Mouse (Mus musculus): ENCODE measurements at regions not wholly inside any gene's neighbourhood (a gene's known extent, or its start where the extent isn't known, plus 50 kb on each side); places are given as distances from the start of the nearest gene placed in this dataset.

GRCm38 (mm10) chr16:62459949-62460551 is 326.6 kb downstream of the Nsun3 start:
- no peak for ATAC-seq
- TF ChIP-seq CTCF (IDR thresholded peaks at IDR 0.05; ENCODE audit: low read depth), result no peak
- TF ChIP-seq EP300 (IDR thresholded peaks at IDR 0.05; ENCODE audit: low read depth), result no peak
- 40% methylated on average over 4 of the region's 4 CpGs for WGBS (ENCODE audit: insufficient replicate concordance)

GRCm38 (mm10) chr16:62449735-62450134 is 336.9 kb downstream of the Nsun3 start:
- Histone ChIP-seq H3K4me3 (ENCODE audit: low read depth, low read length) (no peak overlapping the region), H3K4me2 (ENCODE audit: low read depth, low read length) (no peak overlapping the region), H3K36me3 (replicated peaks; ENCODE audit: insufficient read depth, low read length) (no peaks in the 10 kb centered on the region), H3K9ac (replicated peaks) (no peak overlapping the region), H3K27me3 (ENCODE audit: insufficient read depth, low read length) (no peaks in the 10 kb centered on the region), H3K27ac (ENCODE audit: low read depth) (no peak overlapping the region), H3K4me1 (ENCODE audit: insufficient read depth) (no peaks in the 10 kb centered on the region), H3K9me3 (ENCODE audit: low read length) (no peaks in the 10 kb centered on the region; the same call in 1 of the 2 replicates)
- ATAC-seq (no peak), DNase-seq (no peak)
- no peak for TF ChIP-seq CTCF (IDR thresholded peaks at IDR 0.05; ENCODE audit: low read depth)
- no peak for TF ChIP-seq EP300 (IDR thresholded peaks at IDR 0.05; ENCODE audit: low read depth)
- WGBS (ENCODE audit: insufficient replicate concordance), result 83% methylated on average over 3 of the region's 3 CpGs

More at GRCm38 (mm10) chr16:62459949-62460551, 326.6 kb downstream of the Nsun3 start:
- Histone ChIP-seq H3K27me3 (ENCODE audit: insufficient read depth, low read length) (no peaks in the 10 kb centered on the region), H3K4me3 (ENCODE audit: low read depth, low read length) (no peak overlapping the region), H3K4me1 (ENCODE audit: insufficient read depth) (no peaks in the 10 kb centered on the region), H3K4me2 (ENCODE audit: low read depth, low read length) (no peak overlapping the region), H3K9ac (replicated peaks) (no peak overlapping the region), H3K36me3 (replicated peaks; ENCODE audit: insufficient read depth, low read length) (no peaks in the 10 kb centered on the region), H3K27ac (ENCODE audit: low read depth) (no peak overlapping the region), H3K9me3 (ENCODE audit: low read length) (no peaks in the 10 kb centered on the region)
- no peak for DNase-seq

GRCm38 (mm10) chr16:62447380-62447779 is 339.2 kb downstream of the Nsun3 start:
- ATAC-seq (no peak), DNase-seq (no peak)
- Histone ChIP-seq H3K27me3 (ENCODE audit: insufficient read depth, low read length) (no peaks in the 10 kb centered on the region), H3K36me3 (replicated peaks; ENCODE audit: insufficient read depth, low read length) (no peaks in the 10 kb centered on the region), H3K4me2 (ENCODE audit: low read depth, low read length) (no peak overlapping the region), H3K27ac (ENCODE audit: low read depth) (no peak overlapping the region), H3K4me3 (ENCODE audit: low read depth, low read length) (no peak overlapping the region), H3K9ac (replicated peaks) (no peak overlapping the region), H3K4me1 (ENCODE audit: insufficient read depth) (no peaks in the 10 kb centered on the region), H3K9me3 (ENCODE audit: low read length) (no peaks in the 10 kb centered on the region)
- TF ChIP-seq EP300 (IDR thresholded peaks at IDR 0.05; ENCODE audit: low read depth) (no peak), CTCF (IDR thresholded peaks at IDR 0.05; ENCODE audit: low read depth) (no peak)
- 63% methylated on average over 3 of the region's 3 CpGs for WGBS (ENCODE audit: insufficient replicate concordance)

GRCm38 (mm10) chr16:62441197-62441596 is 345.4 kb downstream of the Nsun3 start:
- DNase-seq (no peak), ATAC-seq (no peak)
- Histone ChIP-seq H3K4me3 (ENCODE audit: low read depth, low read length) (no peak overlapping the region), H3K9me3 (ENCODE audit: low read length) (no peaks in the 10 kb centered on the region), H3K4me1 (ENCODE audit: insufficient read depth) (no peaks in the 10 kb centered on the region), H3K4me2 (ENCODE audit: low read depth, low read length) (no peak overlapping the region), H3K27me3 (ENCODE audit: insufficient read depth, low read length) (no peaks in the 10 kb centered on the region), H3K36me3 (replicated peaks; ENCODE audit: insufficient read depth, low read length) (no peaks in the 10 kb centered on the region), H3K9ac (replicated peaks) (no peak overlapping the region), H3K27ac (ENCODE audit: low read depth) (no peak overlapping the region)
- WGBS (ENCODE audit: insufficient replicate concordance), result 62% methylated on average over 4 of the region's 4 CpGs
- TF ChIP-seq CTCF (IDR thresholded peaks at IDR 0.05; ENCODE audit: low read depth) (no peak), EP300 (IDR thresholded peaks at IDR 0.05; ENCODE audit: low read depth) (no peak)

- no peaks in the 10 kb centered on the region for H3K4me1 ChIP-seq (ENCODE audit: insufficient read depth)
- H3K4me3 ChIP-seq (ENCODE audit: low read depth, low read length), result no peak overlapping the region
- H3K27ac ChIP-seq (ENCODE audit: low read depth), result no peak overlapping the region
- no peak overlapping the region for H3K4me2 ChIP-seq (ENCODE audit: low read depth, low read length)
- TF ChIP-seq CTCF (IDR thresholded peaks at IDR 0.05; ENCODE audit: low read depth) (no peak), EP300 (IDR thresholded peaks at IDR 0.05; ENCODE audit: low read depth) (no peak)
- 78% methylated on average over 2 of the region's 2 CpGs for WGBS (ENCODE audit: insufficient replicate concordance)
- no peaks in the 10 kb centered on the region for H3K9me3 ChIP-seq (ENCODE audit: low read length)
- H3K9ac ChIP-seq (replicated peaks), result no peak overlapping the region
- H3K27me3 ChIP-seq (ENCODE audit: insufficient read depth, low read length), result no peaks in the 10 kb centered on the region
- DNase-seq, result no peak
- H3K36me3 ChIP-seq (replicated peaks; ENCODE audit: insufficient read depth, low read length), result no peaks in the 10 kb centered on the region
- ATAC-seq, result no peak
These were observed 353.5 kb downstream of the Nsun3 start for GRCm38 (mm10) chr16:62433125-62433524.

- TF ChIP-seq EP300 (IDR thresholded peaks at IDR 0.05; ENCODE audit: low read depth) (no peak), CTCF (IDR thresholded peaks at IDR 0.05; ENCODE audit: low read depth) (no peak)
- no peak for DNase-seq
- Histone ChIP-seq H3K9me3 (ENCODE audit: low read length) (no peaks in the 10 kb centered on the region), H3K4me2 (ENCODE audit: low read depth, low read length) (no peak overlapping the region), H3K9ac (replicated peaks) (no peak overlapping the region), H3K27me3 (ENCODE audit: insufficient read depth, low read length) (no peaks in the 10 kb centered on the region), H3K36me3 (replicated peaks; ENCODE audit: insufficient read depth, low read length) (no peaks in the 10 kb centered on the region), H3K4me3 (ENCODE audit: low read depth, low read length) (no peak overlapping the region), H3K4me1 (ENCODE audit: insufficient read depth) (no peaks in the 10 kb centered on the region), H3K27ac (ENCODE audit: low read depth) (no peak overlapping the region)
- ATAC-seq, result no peak
- WGBS (ENCODE audit: insufficient replicate concordance), result 24% methylated on average over 1 of the region's 1 CpGs
These were observed 372.1 kb downstream of the Nsun3 start for GRCm38 (mm10) chr16:62414485-62414884.

All from liver, postnatal 0 days (tissue).